Mouse (Mus musculus): Measurements from ENCODE around the gene Mcf2l.

Gene Mcf2l

DNA sequence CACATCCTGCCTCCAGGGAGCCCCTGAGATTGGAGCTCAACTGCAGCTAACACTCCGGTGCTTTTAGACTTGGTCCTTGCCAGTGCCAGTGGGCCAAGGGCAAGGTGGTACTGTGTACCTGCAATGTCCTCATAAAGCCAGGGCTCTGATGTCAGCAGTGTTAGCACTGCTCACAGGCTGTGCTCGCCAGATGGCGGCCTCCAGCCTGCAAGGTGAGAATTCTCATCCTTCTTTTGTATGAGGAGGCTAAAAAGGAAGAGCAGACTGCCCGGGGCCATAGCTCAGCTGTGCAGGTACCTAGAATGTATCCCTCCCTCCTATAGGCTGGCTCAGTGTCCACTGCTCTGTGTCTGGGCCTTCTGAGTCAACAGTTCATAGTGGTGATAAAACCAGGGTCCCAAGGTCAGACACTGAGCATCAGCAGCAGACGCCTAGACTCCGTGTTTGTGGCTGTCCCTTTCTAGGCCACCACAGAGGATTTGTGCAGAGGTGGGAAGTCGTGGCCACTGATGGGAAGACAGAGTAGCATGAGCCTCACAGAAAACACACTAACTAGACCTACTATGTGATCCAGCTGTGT is 77.5 kb downstream of the Mcf2l start:
- DNase-seq (ENCODE audit: low spot score in 2 of 2) = no peak

DNA sequence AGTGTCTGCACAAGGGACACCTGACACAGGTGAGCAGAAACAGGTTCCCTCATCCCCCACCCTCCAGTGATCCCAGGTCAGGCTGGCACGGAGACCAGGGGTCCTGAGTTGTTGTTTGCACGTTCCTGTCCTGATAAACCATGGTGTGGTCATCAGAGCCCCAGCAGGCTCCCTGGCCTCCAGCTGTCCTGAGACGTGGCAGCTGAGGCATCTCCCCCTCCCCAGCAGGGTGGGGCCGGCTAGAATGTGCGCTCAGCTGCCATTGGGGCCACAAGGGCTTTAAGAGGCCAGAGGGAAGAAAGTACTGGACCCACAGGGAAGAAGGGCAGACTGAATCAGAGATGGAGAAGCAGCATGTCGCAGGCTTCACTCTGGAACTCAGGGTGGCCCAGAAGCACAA is 79.1 kb downstream of the Mcf2l start:
- no peak for DNase-seq (ENCODE audit: low spot score in 2 of 2)

DNA sequence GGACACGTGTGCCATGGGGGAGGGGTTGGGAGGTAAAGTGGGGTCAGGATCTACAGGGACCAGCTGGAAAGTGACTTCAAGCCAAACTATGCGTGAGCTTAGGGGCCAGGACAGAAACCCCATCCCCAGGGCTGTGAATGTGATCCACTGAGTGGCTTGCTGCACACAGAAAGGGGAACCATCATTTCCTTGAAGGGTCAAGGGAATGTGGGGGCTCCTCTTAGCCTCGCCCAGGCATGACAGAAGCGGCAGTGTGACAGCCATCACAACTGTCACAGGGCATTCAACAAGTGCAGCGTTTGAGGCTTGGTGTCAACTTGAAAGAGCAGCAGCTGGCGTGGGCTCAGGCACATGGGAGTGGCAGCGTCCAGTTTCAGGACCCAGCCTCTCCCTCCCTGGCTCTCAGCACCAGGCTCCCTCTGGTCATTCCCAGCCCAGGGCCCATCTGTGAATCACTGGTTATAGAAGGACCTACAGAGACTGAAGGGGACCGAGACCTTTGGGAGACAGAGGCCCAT is 81.8 kb downstream of the Mcf2l start:
- no peak for DNase-seq (ENCODE audit: low spot score in 2 of 2)

DNA sequence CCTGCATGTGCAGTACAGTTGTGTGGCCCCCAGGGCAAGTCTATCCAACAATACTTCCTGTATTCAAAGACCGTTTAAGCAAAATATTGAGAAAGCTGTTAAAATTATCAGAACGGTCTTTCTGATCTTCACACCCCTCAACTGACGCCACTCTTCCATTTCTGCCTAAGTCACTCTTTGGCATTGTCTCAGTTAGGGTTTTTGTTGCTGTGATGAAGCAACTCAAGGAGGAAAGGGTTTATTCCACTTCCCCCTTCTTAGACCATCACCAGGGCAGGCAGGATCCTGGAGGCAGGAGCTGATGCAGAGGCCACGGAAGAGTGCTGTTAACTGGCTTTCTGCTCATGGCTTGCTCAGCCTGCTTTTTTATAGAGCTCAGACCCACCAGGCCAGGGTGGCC is 82.3 kb downstream of the Mcf2l start:
- no peak for DNase-seq (ENCODE audit: low spot score in 2 of 2)

DNA sequence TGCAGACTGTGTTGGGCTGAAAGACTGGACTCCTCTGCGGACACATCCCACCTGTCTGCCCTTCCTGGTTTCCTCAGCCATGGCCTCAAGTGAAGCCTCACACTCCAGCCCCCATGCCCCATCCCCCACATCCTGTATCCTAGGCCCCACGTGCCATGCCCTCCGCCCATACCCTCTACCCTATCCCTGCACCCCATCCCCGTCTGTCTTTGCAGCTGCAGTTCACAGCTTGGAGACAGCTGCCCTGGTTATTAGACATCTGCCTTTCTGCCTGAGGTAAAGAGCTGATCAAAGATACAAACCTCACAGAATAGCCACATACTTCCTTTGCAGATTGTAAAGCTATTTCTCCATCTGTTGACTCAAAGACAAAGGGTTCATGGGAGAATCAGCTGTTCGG is 83.3 kb downstream of the Mcf2l start:
- DNase-seq (ENCODE audit: low spot score in 2 of 2) = no peak

DNA sequence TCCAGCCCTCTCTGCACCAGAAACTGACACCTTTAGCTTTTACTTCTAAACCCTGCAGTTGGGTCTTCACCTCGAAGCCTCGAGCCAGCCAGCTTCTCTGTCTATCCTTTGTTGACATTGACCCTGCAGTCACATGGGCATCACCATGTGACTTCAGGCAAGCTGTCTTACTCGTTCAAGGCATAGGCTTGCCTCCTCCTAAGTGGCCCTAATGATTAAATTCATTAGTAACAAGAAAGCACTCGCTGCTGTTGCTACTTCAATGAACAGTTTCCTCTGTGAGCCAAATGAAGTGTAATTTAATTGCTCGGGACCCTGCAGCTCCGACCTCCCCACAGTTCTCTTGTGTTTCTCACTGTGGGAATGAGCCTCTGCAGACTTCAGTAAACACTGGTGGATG is 83.8 kb downstream of the Mcf2l start:
- no peak for DNase-seq (ENCODE audit: low spot score in 2 of 2)

DNA sequence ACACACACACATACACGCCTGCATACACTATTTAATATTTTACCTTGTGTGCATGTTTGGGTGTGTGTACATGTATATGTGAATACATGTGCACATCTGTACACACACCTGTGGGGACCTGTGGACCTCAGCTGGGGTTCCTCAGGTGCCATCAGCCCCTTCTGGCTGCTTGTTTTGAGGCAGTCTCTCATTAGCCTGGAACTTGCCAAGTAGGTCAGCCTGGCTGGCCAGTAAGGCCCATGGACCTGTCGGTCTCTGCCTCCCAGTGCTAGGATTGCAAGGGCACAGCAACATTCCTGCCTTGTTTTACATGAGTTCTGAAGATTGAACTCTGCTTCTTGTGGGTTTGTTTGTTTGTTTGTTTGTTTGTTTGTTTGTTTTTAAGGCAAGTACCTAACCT is 87.0 kb downstream of the Mcf2l start:
- no peak for DNase-seq (ENCODE audit: low spot score in 2 of 2)

DNA sequence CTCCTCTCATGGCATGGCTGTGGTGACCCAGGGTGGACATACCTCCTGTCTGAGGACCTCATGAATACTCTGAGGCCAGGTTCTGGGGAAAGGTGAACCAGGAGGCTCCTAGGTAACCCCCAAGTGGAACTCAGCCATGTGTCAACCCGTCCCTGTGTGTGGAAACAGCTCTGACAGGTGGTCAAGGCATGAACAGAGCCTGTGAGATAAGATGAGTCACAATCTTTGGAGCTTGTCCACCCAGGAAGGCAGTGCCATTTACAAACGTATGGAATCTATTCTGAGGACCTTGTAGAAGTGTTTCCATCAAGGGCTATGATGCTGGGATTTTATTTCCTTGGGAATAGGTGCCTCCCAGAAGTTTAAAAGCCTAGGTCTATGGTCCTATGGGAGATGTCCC is 87.6 kb downstream of the Mcf2l start:
- no peak for DNase-seq (ENCODE audit: low spot score in 2 of 2)

DNA sequence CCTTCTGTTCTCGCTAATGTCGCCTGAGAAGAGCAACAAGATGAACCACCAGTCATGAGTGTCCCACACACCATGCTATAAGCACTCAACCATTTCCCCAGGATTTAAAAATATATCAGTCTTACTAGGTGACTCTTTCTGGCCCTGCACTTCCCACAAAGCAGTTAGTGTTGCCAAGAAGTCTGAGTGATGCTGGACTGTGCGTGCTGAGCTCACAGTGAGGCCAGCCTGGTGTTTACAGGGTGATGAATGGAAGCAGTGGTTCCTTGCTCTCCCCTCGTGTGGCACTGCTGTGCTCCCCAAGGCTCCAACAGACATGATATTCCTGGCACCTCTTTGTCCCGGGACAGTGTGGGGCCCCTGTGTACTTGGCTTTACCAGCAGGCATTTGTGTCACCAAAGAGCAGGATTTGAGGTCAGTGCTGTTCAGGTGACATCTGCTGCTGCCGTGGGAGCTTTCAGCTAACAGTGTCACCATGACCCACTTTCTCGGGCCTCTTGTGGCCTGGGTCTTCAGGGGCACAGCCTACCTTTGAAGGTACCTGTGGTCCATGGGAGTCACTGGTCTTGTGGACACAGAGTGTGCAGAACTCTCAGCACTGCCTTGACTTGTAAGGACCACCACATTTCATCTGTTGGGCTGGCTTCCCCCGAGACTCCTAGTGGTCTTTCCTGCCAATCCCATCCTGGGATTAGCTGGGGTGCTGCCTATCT is 88.4 kb downstream of the Mcf2l start:
- no peak for DNase-seq (ENCODE audit: low spot score in 2 of 2)

DNA sequence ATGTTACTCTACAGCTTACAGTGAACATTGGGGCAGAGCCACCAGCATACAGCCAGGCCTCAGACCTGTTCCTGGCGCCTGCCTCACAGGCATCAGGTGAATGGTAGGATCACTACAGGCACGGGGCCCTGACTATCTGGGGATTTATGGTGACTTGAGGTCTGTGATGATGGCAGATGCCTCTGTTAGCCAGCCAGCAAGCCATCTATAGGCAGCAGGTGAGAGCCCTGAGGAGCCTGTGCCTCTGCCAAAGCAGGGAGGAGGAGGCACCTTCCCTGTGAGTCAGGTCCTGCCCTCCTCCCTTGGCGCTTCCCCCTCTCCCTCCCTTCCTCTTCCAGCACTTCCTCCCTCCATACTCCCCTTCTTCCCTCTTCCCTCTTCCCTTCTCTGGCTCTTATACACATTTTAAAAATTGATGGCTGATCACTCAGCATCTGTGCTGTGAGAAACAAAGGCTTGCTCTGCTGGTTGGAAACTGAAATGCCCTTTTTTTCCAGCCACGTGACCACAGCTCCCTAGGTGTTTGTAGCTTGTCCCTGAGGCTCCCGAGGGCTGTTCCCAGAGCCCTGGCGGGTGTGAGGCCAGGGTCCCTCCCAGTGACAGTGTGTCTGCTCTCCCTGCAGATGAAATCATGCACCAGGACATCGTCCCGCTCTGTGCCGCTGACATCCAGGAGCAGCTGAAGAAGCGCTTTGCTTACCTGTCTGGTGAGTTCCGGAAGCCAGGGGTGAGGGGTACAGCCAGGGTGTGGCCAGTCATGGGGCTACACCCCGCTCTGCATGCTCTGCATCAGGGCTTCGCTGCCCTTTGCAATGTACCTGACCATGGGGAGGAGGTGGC is 89.2 kb downstream of the Mcf2l start:
- no peak for DNase-seq (ENCODE audit: low spot score in 2 of 2)

DNA sequence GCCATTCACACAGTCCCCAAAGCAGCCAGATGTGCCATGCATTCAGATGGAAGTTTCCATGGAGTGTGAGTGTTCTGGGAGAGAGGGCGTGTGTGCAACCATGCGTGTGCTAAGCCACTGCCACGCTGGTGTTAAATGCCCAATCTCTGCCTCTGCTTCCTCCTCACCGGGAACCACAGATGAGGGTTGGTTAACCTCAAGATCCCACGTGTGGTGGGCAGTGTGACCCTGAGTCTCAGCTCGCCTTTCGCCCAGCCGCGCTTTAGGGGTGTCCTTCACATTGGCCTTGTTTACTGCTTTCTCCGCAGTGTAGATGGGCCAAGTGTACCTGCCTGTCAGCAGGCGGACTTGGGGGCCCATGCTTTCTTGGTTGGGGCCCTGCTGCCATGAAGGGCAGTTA is 102.7 kb downstream of the Mcf2l start:
- DNase-seq (ENCODE audit: low spot score in 2 of 2) = no peak

DNA sequence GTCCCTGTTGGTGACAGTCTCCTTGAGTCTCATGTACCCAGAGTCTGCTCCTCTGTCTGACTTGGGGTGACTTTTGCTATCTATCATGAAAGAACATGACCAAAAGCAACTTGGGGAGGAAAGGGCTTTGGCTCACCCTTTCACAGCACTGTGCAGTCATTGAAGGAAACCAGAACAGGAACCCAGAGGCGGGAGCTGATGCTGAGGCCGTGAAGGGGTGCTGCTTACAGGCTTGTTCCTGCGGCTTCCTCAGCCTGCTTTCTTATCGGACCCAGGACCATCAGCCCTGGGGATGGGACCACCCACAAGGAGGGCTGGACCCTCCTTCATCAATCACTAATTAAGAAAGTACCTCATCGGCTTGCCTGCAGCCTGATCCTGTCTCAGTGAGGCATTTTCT is 103.1 kb downstream of the Mcf2l start:
- DNase-seq (ENCODE audit: low spot score in 2 of 2) = no peak

DNA sequence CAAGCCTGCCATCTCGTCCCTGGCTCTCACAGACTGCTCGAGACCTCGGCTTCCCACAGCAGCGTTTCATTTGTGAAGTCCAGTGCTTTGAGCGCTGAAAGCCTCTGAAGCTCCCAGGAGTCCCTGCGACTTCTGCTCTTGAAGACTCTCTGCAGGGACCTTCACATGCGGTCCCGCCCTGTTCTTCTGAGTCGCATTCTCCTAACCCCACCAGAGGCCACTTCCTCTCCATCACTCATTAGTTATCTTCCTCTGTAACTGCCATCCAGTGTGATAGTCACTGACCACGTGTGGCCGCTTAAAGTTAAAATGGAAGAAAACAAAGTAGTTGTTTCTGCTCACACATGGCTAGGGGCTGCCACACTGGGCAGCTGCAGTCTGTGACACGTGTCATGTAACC is 103.7 kb downstream of the Mcf2l start:
- no peak for DNase-seq (ENCODE audit: low spot score in 2 of 2)

DNA sequence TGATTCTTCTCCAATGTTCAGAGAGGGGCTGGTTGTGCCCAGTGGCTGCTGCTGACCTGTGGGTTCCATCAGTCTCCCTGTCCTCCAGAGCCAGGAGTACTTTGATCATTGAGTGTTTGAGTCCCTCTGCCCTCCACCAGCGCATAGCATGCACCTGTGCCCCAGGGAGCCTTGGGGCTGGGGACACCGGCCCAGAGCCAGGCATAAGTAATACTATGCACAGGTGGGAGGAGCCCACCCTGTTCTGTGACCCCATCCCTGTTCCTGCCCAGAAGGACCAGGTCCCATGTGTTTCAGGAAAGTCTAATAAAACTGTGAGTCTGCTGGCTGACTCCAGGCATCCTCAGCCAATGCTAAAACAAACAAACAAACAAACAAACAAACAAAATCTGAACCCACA is 104.7 kb downstream of the Mcf2l start:
- no peak for DNase-seq (ENCODE audit: low spot score in 2 of 2)

DNA sequence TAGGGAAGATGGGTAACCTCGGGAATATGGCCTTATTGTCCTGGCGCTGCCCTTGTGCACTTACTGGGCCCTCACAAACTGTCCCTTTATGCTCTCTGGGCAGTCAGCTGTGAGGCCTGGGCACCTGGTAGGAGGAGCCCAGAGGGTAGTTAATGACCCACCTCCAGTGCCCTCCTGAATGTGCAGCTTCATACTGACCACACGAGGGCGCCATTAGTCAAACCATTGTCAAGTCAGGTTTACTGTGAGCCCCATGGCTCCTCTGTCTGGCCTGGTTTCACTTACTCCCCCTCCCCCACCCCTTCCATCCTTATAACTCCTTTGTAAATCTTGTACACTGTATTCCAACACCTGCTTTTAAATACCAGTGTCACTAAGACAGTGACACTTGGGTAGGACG is 105.1 kb downstream of the Mcf2l start:
- DNase-seq (ENCODE audit: low spot score in 2 of 2) = peak; percentile 26 to 29

DNA sequence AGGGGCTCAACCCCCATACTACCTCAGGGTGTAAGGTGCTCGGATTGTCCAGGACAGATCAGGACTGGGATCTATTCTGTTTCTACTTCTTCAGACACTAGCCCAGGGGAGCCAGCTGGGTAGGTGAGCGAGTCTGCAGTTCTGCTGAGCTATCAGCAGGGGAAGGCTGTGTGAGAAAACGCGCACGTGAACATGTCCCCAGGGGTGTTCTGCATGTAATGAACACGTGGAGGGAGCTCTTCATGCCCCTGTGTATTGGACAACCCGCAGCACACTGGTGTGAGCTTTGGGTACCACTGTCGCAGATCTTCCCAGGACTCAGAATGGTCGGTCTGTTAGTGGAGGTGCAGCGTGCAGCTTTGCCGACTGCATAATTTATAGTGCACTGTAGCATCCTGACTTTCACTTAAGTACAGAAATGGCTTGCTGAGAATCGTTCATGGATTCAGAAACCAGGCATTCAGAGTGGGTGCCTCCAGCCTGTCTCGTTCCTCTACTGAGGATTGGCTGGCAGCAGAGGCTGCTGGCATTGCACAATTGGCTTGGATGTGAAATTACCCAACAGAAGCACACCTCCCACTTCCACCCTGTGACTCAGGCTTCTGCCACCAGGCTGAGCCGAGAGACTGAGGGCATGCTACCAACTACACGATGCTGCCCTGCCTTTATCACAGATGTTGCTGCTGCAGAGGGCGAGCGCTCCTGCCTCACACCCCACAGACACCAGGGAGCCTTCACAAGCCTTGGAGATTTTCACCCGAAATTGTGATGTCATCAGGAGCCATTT is 110.3 kb downstream of the Mcf2l start:
- no peak for DNase-seq (ENCODE audit: low spot score in 2 of 2)

DNA sequence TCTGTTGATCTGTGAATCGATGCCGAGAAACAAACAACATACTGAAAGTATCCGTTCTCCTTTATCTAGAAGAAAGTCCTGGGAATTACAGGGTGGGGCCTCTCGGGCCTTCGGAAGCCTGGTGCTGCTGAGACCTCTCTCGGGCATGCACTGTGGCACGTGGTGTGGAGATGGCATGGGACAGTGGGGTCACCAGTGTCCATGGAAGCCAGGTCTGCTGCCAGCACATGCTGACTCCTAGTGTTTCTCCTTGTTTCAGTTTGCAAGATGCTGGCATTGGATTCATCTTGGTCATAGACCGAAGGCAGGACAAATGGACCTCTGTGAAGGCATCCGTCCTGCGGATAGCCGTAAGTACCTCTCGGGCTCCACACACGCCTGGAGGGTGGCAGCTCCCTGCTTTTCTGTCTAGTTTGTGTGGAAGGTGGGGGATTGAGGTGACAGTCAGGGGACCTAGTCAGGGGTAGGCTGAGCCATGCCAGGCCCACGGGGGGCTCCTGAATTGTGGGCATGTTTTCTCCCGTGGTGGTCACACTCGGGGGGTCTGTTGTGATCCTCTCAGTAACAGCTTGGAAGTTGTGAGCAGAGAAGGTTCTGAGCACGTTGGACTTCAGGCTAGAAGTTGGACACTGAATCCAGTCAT is 111.1 kb downstream of the Mcf2l start:
- no peak for DNase-seq (ENCODE audit: low spot score in 2 of 2)

DNA sequence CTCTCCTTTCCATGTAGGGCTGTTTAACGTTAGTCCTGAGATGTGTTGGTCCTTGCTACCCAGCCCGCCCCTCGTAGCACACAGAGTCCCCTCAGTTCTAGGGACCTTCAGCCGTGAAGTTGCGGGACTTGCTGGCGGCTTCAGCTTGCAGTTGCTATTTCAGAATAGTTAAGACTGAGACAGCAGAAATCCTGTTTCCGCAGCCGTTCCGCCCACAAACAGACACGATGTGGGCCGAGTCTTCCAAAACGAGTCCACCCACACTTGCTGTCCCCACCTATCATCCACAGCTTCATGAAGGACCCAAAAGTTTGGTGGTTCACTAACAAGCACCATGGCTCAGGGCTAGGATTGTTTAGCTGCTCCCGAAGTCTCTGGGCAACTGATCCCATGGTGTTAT is 111.7 kb downstream of the Mcf2l start:
- no peak for DNase-seq (ENCODE audit: low spot score in 2 of 2)

DNA sequence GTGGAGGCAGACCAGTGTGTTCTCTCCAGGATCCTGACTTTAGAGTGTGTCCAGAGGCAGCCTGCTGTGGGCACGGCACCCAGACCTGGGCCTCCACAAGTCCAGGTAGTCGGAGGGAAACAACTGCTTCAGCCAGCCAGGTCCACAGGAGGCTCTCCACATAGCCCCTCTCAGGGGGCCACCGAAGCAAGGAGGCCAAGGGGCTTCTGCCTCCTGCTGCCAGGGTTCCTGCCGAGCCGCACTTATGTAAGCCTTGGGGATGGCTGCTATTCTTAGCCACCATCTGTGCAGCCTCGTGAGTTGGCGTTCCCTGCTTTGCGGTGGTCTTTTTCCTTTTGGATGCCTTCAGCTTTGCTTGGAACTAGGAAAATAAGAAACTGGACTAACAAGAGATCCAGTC is 114.0 kb downstream of the Mcf2l start:
- peak in 1 of 2 experiments; percentile 26 for DNase-seq (ENCODE audit: low spot score in 2 of 2)

DNA sequence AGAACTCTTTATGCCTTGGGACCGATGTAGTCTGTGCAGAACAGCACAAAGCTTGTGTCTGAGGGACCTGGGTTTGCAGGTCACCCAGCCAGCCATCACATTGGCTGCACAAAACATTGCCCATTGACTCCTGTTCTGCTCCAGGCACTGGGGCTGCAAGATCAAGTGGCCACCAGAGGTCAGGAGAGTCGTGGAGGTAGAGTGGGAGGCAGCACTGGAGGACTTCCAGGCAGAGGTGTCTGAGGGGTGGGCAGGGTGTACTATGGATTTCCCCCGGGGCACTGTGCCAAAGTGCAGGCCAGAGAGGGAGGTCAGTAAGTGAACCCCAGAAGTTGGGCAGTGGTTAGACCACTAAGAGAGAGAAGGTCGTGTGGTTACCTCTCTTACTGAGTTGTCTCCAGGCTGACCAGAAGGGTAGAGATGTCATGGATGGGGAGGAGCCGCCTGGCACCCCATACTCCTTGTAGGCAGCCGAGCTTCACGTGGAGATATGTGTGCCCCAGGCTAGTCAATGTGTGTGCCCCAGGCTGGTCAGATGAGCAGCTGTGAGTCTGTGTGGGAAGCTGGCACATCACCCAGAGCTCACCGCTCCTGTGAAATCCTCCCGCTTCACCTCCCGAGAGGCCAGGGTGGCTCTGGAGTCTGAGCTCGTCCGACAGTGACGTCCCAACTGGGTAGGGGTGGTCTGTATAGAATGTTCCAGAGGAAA is 115.3 kb downstream of the Mcf2l start:
- no peak for DNase-seq (ENCODE audit: low spot score in 2 of 2)

DNA sequence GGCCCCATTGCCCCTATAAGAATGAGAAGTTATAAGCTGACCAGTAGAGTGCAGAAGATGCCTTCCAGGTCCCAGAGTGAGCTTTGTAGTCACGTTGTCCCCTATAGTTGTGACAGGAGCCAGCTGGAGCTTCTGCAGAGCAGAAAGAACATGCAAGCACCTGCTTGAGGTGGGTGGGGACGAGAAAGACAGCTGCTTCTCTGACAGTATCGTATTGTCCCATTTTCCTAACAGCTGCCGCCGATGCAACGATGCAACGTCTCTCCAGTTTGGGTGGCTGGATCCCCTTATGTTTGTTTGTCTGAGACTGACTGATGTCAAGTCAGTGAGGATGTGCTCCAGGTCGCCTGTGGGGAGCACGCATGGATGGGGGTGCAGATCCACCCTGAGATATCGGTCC is 117.8 kb downstream of the Mcf2l start:
- no peak for DNase-seq (ENCODE audit: low spot score in 2 of 2)
